Mouse (Mus musculus): ENCODE measurements at regions not wholly inside any gene's neighbourhood (a gene's known extent, or its start where the extent isn't known, plus 50 kb on each side); places are given as distances from the start of the nearest gene placed in this dataset.
"Not testable (repeated sequence)": the region's sequence is repeated elsewhere in the genome, so short reads cannot be mapped to it uniquely, and the experiment has no call there.

DNA sequence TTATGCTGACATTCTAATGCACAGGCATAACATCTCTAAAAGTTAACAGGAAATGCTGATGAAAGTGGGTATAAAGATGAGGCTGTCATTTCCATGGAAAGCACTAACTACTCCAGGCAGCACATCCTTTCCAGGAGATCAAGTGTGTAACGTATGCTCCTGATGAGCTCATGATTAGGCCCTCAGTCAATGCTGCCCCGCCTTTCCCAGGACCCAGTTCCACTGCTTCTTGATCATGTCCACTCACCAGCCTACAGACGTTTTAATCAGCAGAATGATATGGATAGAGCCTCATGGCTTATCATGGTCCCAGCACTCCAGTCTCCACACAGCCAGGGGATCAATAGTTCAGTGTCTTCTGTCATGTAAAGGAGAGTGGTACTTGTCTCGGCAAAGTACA is 71.7 kb upstream of the Tcerg1l start:
- H3K4me3 ChIP-seq (ENCODE audit: low read depth, low read length): no peak overlapping the region
- H3K4me2 ChIP-seq (ENCODE audit: low read depth): no peak overlapping the region
- no peak overlapping the region for H3K9ac ChIP-seq (ENCODE audit: low read length)
- DNase-seq (ENCODE audit: low spot score) (no peak), ATAC-seq (ENCODE audit: insufficient read depth, low FRiP score, low TSS enrichment) (no peak)
- H3K27me3 ChIP-seq (ENCODE audit: control insufficient read depth, insufficient read depth, low read length): no peaks in the 10 kb centered on the region
- H3K4me1 ChIP-seq (ENCODE audit: control insufficient read depth, insufficient read depth, low read length): no peaks in the 10 kb centered on the region
- H3K27ac ChIP-seq (ENCODE audit: low read depth, low read length): no peak overlapping the region
- 85% methylated on average over 4 of the region's 4 CpGs for WGBS
- H3K9me3 ChIP-seq (ENCODE audit: control insufficient read depth, low read length): no peaks in the 10 kb centered on the region
- H3K36me3 ChIP-seq (ENCODE audit: control insufficient read depth, insufficient read depth, low read length): no peaks in the 10 kb centered on the region

DNA sequence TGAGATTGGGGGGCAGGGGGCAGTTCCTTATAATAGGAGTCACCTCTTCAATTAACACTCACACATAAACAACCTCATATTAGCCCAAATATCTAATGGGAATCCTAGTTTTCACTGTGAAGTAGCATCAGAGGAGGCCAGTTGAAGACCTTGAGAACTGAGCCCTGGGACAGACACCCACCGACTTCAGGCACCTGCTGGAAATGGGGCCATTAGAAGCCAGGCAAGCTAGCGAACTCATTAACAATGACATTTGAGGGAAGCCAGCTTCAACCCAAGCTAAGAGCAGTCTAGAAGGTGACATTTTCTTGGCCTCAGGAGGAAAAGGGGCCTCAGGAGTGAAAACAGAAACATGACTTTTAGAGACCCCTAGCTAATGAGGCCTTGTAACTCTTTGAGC is 70.9 kb upstream of the Tcerg1l start:
- Histone ChIP-seq H3K27ac (ENCODE audit: low read depth, low read length) (no peak overlapping the region), H3K27me3 (ENCODE audit: control insufficient read depth, insufficient read depth, low read length) (no peaks in the 10 kb centered on the region), H3K4me2 (ENCODE audit: low read depth) (no peak overlapping the region), H3K9me3 (ENCODE audit: control insufficient read depth, low read length) (no peaks in the 10 kb centered on the region), H3K36me3 (ENCODE audit: control insufficient read depth, insufficient read depth, low read length) (no peaks in the 10 kb centered on the region), H3K9ac (ENCODE audit: low read length) (no peak overlapping the region), H3K4me1 (ENCODE audit: control insufficient read depth, insufficient read depth, low read length) (no peaks in the 10 kb centered on the region), H3K4me3 (ENCODE audit: low read depth, low read length) (no peak overlapping the region)
- WGBS: 87% methylated on average over 2 of the region's 2 CpGs
- ATAC-seq (ENCODE audit: insufficient read depth, low FRiP score, low TSS enrichment): no peak
- no peak for DNase-seq (ENCODE audit: low spot score)

DNA sequence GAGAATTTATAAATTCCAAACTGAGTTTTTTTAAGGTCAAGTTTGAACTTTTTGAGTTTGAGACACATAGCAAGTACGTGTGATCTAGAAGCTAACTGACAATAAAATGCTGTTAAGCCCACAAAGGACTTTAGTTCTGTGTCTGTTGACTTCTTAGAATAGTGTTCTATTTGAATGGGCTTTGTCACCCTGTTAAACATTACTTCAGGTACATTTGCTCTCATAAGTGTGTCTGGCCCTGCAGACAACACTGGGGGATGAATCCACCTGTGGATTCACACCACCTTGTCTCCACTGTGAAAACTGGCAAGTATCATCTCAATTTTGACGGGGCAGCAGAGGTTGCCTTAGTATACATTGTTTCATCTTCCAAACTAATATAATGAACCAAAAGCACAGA is 70.5 kb upstream of the Tcerg1l start:
- 70% methylated on average over 2 of the region's 2 CpGs for WGBS
- no peak overlapping the region for H3K4me3 ChIP-seq (ENCODE audit: low read depth, low read length)
- no peak overlapping the region for H3K4me2 ChIP-seq (ENCODE audit: low read depth)
- H3K9me3 ChIP-seq (ENCODE audit: control insufficient read depth, low read length): no peaks in the 10 kb centered on the region
- H3K9ac ChIP-seq (ENCODE audit: low read length): no peak overlapping the region
- no peaks in the 10 kb centered on the region for H3K36me3 ChIP-seq (ENCODE audit: control insufficient read depth, insufficient read depth, low read length)
- ATAC-seq (ENCODE audit: insufficient read depth, low FRiP score, low TSS enrichment) (no peak), DNase-seq (ENCODE audit: low spot score) (no peak)
- H3K27ac ChIP-seq (ENCODE audit: low read depth, low read length): no peak overlapping the region
- no peaks in the 10 kb centered on the region for H3K27me3 ChIP-seq (ENCODE audit: control insufficient read depth, insufficient read depth, low read length)
- no peaks in the 10 kb centered on the region for H3K4me1 ChIP-seq (ENCODE audit: control insufficient read depth, insufficient read depth, low read length)

DNA sequence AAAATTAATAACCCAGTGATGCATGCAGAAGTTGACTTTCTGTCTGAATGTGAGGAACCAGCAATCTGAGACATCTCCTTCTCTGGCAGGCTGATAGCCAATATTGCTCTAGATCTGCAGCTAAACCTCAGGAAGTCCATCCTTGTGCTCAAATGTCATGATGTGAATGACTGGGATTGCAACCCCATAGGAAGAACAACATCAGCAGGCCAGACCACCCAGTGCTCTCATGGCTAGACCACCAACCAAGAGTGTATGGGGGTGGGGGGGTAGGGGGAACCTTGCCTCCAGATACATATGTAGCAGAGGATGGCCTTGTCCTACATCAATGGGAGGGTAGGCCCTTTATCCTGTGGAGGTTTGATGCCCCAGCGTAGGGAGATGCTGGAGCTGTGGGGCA is 69.9 kb upstream of the Tcerg1l start:
- Histone ChIP-seq H3K4me1 (ENCODE audit: control insufficient read depth, insufficient read depth, low read length) (no peaks in the 10 kb centered on the region), H3K27me3 (ENCODE audit: control insufficient read depth, insufficient read depth, low read length) (no peaks in the 10 kb centered on the region), H3K36me3 (ENCODE audit: control insufficient read depth, insufficient read depth, low read length) (no peaks in the 10 kb centered on the region), H3K4me3 (ENCODE audit: low read depth, low read length) (no peak overlapping the region), H3K4me2 (ENCODE audit: low read depth) (no peak overlapping the region), H3K27ac (ENCODE audit: low read depth, low read length) (no peak overlapping the region), H3K9ac (ENCODE audit: low read length) (no peak overlapping the region), H3K9me3 (ENCODE audit: control insufficient read depth, low read length) (no peaks in the 10 kb centered on the region)
- ATAC-seq (ENCODE audit: insufficient read depth, low FRiP score, low TSS enrichment) (no peak), DNase-seq (ENCODE audit: low spot score) (no peak)
- WGBS: 83% methylated on average over 1 of the region's 1 CpGs

DNA sequence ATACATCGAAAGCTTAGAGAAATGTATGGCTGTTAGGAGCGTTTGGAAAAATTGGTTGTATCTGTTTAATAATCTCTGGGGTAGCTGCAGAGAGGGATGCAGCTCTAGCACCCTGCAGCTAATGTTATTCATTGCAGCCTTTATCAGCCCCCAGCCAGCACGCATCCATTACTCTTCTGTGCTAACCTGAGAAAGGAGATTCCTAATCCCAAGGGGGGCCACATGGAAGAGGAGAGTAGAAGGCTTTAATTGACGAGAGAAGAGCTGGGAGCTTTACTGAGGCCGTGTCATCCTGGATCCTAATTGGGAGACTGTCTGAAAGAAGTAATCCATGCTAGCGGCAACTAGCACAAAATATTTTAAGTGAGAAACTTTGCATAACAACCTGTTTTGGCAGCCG is 60.4 kb upstream of the Tcerg1l start:
- no peak overlapping the region for H3K9ac ChIP-seq (ENCODE audit: low read length)

DNA sequence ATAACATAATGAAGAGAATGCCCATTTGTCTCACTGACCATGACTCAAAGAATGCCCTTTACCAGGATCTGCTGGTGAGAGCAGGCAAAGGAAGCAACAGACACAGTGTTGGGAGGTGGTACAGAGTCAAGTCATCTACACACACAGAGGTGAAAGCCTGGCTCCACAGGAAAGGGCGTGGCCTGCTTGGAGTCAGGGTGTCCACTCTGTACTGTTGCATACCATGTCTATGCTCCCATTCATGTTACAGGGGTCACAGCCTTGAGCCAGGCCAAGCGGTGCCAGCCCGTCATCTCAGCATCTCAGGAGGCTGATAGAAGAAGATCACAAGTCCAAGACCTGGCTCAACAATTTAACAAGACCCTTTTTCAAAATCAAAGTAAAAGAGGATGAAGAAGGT is 57.8 kb upstream of the Tcerg1l start:
- H3K4me3 ChIP-seq (ENCODE audit: low read depth, low read length): no peak overlapping the region
- no peaks in the 10 kb centered on the region for H3K4me1 ChIP-seq (ENCODE audit: control insufficient read depth, insufficient read depth, low read length)
- no peaks in the 10 kb centered on the region for H3K36me3 ChIP-seq (ENCODE audit: control insufficient read depth, insufficient read depth, low read length)
- WGBS: 82% methylated on average over 3 of the region's 3 CpGs
- no peaks in the 10 kb centered on the region for H3K9me3 ChIP-seq (ENCODE audit: control insufficient read depth, low read length)
- no peaks in the 10 kb centered on the region for H3K27me3 ChIP-seq (ENCODE audit: control insufficient read depth, insufficient read depth, low read length)
- ATAC-seq (ENCODE audit: insufficient read depth, low FRiP score, low TSS enrichment) (no peak), DNase-seq (ENCODE audit: low spot score) (no peak)
- no peak overlapping the region for H3K4me2 ChIP-seq (ENCODE audit: low read depth)
- no peak overlapping the region for H3K27ac ChIP-seq (ENCODE audit: low read depth, low read length)
- H3K9ac ChIP-seq (ENCODE audit: low read length): no peak overlapping the region

More for the DNA sequence above, 60.4 kb upstream of the Tcerg1l start:
- Histone ChIP-seq H3K4me3 (ENCODE audit: low read depth, low read length) (no peak overlapping the region), H3K4me1 (ENCODE audit: control insufficient read depth, insufficient read depth, low read length) (no peaks in the 10 kb centered on the region), H3K4me2 (ENCODE audit: low read depth) (no peak overlapping the region), H3K27me3 (ENCODE audit: control insufficient read depth, insufficient read depth, low read length) (no peaks in the 10 kb centered on the region), H3K36me3 (ENCODE audit: control insufficient read depth, insufficient read depth, low read length) (no peaks in the 10 kb centered on the region), H3K27ac (ENCODE audit: low read depth, low read length) (no peak overlapping the region), H3K9me3 (ENCODE audit: control insufficient read depth, low read length) (no peaks in the 10 kb centered on the region)
- ATAC-seq (ENCODE audit: insufficient read depth, low FRiP score, low TSS enrichment) (no peak), DNase-seq (ENCODE audit: low spot score) (no peak)
- WGBS: 51% methylated on average over 7 of the region's 7 CpGs

DNA sequence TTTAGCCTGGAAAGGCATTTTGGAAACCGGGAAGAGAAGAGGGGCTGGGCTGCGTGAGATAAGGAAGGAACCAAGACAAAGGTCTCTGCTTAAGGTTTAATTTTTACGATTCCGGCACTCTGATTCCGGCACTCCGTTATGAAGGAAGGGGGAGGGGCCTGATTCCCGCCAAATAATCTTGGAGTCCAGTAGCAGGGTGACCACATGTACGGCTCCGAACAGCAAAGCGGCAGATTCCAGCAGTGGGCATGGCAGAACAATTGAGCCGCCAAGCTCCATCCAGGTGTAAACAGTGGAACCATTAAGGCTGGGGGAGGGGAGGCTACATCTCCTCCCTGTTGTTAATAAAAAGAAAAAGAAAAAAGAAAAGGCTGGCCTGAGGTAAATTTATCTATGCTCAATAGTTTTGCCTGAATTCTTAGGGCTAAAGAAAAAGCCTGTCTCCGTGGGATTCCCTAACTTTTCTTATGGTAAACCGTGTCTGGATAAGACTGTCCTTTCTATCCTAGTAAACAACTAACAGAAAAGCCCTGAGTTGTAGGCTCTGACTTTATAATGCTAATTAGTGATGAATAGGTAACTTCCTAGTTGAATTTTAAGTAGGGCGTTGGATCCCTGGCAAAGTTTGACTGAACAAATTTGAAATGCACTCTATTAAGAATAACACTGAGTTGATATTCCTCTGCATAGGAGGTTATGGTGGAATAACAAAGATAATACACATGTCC is 57.1 kb upstream of the Tcerg1l start:
- not testable (repeated sequence) for H3K9me3 ChIP-seq (ENCODE audit: control insufficient read depth, low read length); H3K36me3 ChIP-seq (ENCODE audit: control insufficient read depth, insufficient read depth, low read length); DNase-seq (ENCODE audit: low spot score); ATAC-seq (ENCODE audit: insufficient read depth, low FRiP score, low TSS enrichment); H3K4me2 ChIP-seq (ENCODE audit: low read depth); H3K4me3 ChIP-seq (ENCODE audit: low read depth, low read length); H3K27ac ChIP-seq (ENCODE audit: low read depth, low read length); H3K9ac ChIP-seq (ENCODE audit: low read length); H3K4me1 ChIP-seq (ENCODE audit: control insufficient read depth, insufficient read depth, low read length); H3K27me3 ChIP-seq (ENCODE audit: control insufficient read depth, insufficient read depth, low read length)
- 50% methylated on average over 14 of the region's 14 CpGs for WGBS

DNA sequence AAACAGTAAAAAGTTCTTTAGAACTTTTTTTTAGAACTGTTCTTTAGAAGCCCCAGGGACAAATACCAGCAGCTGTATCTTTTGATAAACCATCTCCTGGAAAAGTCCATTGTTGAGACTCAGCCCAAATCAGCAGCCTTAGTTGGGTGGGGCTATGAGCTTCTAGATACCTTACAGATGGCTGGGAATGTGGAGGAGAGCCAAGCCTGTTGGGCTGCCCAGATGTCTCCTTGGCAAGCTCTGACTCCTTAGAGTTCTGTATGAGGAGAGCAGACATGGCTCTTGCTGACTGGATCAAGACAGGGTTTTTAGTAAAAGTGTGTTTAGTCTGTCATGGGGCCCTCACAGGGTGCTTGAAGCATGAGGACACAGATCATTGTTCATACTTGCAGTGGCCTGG is 53.8 kb upstream of the Tcerg1l start:
- no peaks in the 10 kb centered on the region for H3K9me3 ChIP-seq (ENCODE audit: control insufficient read depth, low read length)
- no peak for ATAC-seq (ENCODE audit: insufficient read depth, low FRiP score, low TSS enrichment)

DNA sequence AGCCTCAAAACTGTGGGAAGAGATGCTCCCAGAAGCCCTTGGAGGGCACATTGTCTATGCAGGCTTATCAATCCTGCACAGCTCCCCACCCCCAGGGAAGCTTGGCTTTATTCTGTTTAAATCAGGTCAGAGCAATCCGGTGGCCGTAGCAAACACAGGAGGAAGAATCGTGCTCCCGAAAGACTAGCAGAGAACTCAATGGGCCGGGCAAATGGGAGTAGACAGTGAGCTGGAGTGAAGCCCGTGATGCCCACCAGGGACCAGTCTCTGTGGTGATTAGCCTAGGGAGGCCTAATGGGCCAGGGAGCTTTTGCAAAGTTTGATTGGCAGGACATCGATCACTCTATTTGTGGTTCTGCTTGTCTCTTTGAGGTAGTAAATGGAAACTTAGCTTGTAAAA is 51.0 kb upstream of the Tcerg1l start:
- ATAC-seq (ENCODE audit: insufficient read depth, low FRiP score, low TSS enrichment) (no peak), DNase-seq (ENCODE audit: low spot score) (no peak)
- Histone ChIP-seq H3K4me1 (ENCODE audit: control insufficient read depth, insufficient read depth, low read length) (no peaks in the 10 kb centered on the region), H3K4me3 (ENCODE audit: low read depth, low read length) (no peak overlapping the region), H3K27me3 (ENCODE audit: control insufficient read depth, insufficient read depth, low read length) (no peaks in the 10 kb centered on the region), H3K27ac (ENCODE audit: low read depth, low read length) (no peak overlapping the region), H3K9ac (ENCODE audit: low read length) (no peak overlapping the region), H3K9me3 (ENCODE audit: control insufficient read depth, low read length) (no peaks in the 10 kb centered on the region), H3K36me3 (ENCODE audit: control insufficient read depth, insufficient read depth, low read length) (no peaks in the 10 kb centered on the region), H3K4me2 (ENCODE audit: low read depth) (no peak overlapping the region)
- WGBS: 66% methylated on average over 7 of the region's 7 CpGs

More for the DNA sequence above, 53.8 kb upstream of the Tcerg1l start:
- Histone ChIP-seq H3K27me3 (ENCODE audit: control insufficient read depth, insufficient read depth, low read length) (no peaks in the 10 kb centered on the region), H3K9ac (ENCODE audit: low read length) (no peak overlapping the region), H3K36me3 (ENCODE audit: control insufficient read depth, insufficient read depth, low read length) (no peaks in the 10 kb centered on the region), H3K4me1 (ENCODE audit: control insufficient read depth, insufficient read depth, low read length) (no peaks in the 10 kb centered on the region), H3K4me3 (ENCODE audit: low read depth, low read length) (no peak overlapping the region), H3K27ac (ENCODE audit: low read depth, low read length) (no peak overlapping the region), H3K4me2 (ENCODE audit: low read depth) (no peak overlapping the region)
- no peak for DNase-seq (ENCODE audit: low spot score)

Data from neural tube, embryonic 11.5 days (tissue).